Mouse (Mus musculus) left cerebral cortex, adult 9 months (tissue): Measurements from ENCODE around the gene Mmp9.

ENCODE experiments used
- DNase-seq, 2 experiments: peaks; one replicate each; pipeline ENCODE4 v3.0.0; 2022; ENCODE audit warnings: low spot score in 2 of 2

Mmp9 gene

DNA sequence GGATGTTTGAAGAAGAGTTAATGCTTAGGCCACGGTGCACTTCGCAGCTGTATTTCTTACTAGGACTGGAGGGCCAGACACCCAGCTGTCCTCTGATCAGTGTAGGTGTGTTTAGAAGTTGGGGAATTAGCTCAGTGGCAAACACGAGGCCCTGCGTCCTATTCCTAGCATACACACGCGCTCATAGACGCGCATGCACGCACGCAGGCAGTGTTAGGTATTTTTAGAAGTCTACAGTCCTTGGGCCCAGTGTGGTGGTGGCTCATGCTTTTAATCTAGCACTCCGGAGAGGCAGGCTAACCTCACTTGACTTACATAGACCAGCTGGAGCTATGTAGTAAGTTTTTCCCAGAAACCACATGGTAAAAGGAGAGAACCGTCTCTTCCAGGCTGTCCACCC is 28.4 kb upstream of the Mmp9 start:
- peak; percentile 67 to 76 for DNase-seq

DNA sequence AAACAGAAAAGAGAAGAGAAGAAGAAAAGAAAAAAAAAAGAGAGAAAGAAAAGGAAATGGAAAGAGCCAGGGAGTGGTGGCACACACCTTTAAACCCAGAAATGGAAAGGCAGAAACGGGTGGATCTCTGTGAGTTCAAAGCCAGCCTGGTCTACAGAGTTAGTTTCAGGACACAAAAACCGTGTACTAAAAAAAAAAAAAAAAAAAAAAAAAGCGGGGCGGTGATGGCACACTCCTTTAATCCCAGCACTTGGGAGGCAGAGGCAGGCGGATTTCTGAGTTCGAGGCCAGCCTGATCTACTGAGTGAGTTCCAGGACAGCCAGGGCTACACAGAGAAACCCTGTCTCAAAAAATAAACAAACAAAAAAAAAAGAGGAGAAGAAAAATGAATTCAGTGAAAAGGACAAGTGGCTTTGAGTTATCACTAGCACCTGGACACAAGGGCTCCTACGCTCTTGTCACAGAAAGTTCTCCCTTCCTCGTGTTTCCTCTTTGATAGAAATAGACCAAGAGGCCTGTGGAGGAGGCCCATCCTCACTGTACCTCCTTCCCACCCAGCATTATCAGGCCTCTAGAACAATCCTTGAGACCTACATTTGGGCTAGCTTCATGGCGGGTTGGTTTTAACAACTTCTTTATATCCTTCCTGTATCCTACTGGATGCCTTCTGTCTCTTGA is 27.7 kb upstream of the Mmp9 start:
- no peak for DNase-seq

DNA sequence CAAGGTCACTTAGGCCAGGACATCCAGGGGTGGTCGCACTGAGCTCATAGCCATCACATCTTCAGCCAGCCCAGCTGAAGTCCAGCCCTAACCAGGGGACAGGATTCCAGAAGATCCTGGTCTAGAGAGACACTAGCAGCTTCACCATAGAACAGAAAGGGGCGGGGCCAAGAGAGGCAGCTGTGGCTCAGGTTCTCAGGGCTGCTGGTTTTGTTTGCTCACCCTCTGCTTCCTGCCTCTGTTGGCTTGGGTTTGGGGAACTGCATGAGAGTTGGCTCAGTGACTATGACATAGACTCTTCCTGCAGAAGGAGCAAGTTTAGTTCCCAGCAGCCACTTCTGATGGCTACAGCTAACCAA is 27.2 kb upstream of the Mmp9 start:
- DNase-seq = no peak

DNA sequence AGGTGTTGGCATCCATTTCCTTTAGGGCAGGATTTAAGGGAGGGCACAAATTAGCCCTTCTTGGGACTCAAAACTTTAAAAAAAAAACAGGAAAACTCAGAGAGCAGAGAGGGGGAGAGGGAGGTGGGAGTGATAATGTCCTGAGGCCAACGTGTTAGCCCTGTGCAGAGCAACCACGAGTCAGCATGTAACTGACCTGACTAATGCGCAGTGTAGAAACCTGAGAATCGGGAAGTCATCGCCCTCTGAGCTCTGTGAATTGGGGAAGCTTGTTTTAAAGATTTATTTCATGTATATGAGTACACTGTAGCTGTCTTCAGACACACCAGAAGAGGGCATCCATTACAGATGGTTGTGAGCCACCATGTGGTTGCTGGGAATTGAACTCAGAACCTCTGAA is 23.8 kb upstream of the Mmp9 start:
- no peak for DNase-seq

DNA sequence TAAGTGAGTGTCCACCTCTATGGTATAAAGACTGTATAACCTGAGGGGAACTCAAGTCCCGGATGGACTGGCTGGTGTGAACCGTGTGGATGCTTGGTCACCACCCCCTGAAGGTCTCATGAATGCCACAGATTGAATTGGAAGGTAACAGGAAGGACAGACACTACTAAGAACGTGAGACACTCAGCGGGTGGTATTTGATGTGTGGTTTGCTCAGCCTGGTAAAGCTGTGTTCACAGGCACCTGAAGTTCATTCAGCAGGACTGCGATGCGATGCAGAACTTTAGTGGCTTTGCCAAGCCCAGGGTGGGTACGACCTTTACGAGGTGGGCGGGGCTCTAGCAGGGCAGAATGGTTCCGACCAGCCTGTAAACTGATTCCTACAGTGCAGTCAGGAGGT is 23.2 kb upstream of the Mmp9 start:
- no peak for DNase-seq

DNA sequence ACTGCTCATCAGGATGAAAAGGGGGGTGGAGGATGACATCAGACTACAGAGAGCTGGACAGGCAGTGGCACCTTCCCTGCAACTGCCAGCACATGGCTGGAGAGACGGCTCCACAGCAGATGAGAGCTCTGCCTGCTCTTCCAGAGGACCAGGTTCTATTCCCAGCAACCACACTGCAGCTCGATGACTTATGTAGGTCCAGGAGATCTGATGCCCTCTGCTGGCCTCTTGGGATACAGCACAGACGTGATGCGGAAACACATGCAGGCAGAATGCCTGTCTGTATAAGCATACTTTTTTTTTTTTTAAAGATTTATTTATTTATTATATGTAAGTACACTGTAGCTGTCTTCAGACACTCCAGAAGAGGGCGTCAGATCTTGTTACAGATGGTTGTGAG is 22.3 kb upstream of the Mmp9 start:
- no peak for DNase-seq

DNA sequence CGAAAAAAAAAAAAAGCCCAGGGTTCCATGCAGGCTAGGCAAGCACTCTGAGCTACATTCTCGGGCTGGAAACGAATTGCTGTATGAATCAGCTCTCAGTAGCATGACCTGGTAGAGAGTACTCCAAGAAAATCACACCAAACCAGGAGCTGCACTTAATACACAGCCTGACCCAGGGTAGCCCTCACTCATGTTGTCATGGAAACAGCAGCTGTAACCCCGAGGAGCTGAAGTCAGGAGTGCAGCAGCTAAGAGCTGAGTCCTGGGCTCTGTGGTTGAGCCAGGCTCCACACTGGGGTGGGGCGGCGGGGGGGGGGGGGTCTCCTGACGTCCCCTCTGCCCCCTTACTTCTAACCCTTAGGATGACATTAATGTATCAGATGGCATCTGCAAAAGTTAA is 18.6 kb upstream of the Mmp9 start:
- DNase-seq = no peak

DNA sequence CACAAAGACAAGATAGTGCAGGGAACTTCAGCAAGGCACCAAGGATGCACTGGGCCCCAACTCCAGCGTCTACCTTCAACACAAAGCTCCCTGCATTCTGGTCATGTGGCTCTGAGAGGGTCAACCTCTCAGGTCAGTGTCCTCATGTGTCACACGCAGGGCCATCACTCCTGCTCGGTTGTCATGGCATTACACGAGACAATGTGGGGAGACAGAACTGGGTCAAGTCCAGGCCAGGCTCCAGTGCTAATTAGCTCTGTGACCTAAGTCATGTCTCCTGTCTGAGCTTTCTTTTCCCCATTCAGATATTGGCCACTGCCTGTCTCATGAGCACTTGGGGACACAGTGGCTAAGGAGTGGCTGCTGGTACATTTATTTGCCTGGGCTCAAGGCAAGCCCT is 17.3 kb upstream of the Mmp9 start:
- no peak for DNase-seq

DNA sequence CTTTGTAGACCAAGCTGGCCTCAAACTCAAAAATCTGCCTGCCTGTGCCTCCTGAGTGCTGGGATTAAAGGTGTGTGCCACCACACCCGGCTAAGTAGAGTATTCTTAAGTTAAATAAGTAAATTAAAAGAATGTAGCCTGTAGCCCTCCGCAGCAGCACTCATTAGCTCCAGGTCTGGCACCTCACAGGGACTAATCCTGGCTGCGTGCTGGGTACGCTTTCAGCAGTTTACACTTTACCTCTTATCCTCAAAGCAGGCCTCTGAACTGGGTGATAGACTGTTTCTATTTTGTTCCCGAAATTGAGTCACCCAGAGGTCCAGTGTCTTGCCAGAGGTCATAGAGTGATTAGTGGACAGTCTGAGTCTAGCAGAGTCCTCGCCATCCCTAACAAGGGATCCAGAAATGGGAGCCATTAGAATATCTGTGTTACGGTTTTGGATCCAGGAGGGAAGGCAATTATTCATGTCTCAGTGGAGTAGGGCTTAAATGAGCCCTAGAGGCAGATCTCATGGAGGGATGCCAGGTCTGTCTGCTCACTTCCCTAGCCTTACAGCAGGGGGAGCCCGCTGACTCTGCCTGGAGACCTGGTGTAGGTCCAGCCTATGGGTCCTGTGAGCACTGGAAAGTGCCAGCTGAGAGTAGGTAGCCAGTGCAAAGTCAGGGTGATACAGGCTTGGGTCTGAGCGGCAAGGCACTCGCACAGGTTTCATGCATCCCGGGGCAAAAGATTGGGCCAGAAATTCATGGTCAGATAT is 16.3 kb upstream of the Mmp9 start:
- peak; percentile 76 to 98 for DNase-seq

DNA sequence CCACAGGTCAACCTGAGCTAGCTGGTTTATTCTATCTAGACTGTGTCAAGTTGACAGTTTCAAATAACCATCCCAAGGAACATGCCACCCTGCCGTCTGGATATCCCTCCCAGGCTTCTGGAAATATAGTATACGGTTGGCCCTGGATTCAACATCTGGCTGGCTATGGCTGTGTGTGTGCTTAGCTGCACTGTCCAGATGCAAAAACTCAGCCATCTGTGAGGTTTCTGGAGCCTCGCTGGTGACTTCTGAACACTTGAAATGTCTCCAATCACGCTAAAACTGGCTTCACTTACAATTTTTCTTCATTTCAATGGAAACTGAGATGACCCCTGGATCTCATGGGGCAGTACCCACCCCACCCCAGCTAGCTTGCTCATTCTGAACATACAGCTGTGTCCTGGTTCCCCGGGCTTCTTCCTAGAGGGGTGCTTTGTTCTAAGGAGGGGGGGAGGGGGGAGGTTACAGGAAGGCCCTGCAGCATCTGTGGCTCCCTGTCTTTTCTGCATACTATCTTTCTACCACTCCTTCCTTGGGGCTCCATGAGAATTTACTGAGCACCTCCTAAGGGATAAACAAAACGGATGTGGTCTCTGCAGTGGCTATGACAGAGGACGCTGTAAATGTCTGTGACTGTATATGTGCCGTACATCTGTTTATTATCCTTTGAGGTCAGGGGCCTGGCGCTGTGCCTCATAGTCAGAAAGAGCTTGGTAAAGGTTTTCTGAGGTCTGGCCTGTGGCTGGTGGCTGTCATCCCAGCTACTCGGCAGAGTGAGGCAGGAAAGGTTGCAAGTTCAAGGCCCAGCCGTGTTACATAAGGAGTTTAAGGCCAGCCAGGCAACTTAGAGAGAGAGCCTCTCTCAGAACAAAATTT is 9.6 kb upstream of the Mmp9 start:
- no peak for DNase-seq

DNA sequence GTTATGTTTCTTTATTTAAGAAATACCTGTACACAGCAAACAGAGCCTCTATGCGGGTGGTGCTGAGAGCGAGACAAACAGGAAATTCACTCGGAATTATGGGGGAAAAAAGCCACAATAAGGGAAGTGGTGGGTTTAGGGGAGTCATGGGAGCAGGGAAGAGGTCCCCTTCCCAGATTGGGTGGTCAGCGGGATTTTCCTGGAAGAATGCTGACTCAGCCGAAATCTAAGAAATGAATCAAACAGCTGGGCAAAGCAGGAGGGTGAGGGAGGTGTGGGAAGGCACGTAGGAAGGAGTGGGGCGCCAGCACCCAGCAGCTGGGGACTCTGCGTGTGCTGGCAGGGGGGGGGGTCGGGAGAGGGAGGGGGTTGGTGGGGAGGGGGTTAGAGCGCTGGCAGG is 7.0 kb upstream of the Mmp9 start:
- no peak for DNase-seq

DNA sequence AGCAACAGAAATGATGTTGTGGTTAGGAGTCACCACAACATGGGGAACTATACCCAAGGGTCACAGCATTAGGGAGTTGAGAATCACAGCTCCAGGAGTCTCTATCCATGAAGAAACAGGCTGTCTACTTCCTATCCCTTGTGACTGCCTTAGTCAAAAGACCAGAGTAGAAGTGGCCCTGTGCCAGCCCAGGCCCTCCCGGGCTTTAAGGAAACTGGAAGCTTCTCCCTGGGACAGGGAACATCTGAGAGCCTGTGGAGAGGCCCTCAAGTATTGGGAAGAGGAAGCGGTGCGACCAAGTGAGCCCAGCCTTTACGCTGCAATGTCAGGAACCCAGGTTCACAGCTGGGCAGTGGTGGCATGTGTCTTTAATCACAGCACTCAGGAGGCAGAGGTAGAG is 4.6 kb upstream of the Mmp9 start:
- DNase-seq = no peak

DNA sequence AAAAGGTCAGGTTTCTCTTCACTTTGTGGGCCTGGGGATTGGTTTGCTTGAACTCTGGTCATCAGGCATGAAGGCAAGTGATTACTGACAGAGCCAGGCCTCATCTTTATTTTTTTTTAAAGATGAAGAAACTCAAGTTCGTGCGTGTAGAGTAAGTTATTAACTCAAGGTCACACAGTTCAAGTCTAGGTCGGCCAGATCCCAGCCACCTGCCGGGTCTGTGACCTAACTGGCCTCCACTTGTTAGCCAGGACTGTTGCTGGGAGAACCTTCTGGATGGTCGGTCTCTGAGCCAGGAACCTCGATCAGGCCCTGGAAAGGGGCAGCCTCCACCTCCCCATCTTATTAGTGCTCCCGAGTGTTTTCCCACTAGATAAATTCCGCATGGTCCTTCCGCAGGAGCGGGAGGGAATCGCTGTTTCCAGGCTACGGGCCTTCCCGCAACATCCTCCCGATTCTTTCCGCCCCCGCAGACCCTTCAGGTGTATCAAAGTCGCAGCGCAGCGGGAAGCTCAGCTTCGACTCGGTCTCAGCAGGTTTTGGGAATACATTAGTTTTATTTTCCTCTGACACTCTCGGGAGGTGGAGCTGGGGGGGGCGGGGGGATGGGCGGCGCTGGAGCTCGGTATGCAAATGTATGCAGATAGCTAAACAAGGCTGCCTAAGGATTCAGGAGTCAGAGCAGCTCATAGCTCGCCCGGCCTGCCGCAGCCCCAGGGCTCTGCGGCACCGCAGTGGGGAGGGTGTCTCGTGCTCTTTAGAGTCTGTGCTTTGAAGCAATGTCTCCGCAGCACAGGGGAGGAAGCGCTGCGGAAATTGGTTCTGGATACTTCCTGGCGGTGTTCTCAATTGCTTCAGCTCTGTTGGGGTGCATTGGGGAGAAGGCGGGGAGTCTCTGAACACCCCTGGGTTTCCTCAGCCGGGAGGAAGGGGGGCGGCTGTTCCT is 2.2 kb upstream of the Mmp9 start:
- DNase-seq = peak in 1 of 2 experiments; percentile 68

DNA sequence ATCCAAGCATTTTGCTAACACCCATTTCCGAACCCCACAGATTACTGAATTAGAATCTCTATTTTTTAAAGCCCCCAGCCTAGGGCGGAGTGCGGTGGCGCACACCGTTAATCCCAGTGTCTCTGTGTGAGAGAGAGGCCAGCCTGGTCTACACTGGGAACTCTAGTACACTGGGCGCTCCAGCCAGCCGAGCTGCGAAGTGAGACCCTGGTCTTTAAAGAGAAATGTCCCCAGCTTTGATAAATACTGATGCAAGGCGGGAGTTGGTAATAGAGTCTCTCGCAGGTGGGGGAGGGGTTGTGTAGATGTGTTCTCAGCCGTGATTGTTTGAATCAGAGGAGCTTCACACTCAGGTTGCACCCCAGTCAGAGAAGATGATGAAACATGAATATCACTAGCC is 1.5 kb upstream of the Mmp9 start:
- no peak for DNase-seq

DNA sequence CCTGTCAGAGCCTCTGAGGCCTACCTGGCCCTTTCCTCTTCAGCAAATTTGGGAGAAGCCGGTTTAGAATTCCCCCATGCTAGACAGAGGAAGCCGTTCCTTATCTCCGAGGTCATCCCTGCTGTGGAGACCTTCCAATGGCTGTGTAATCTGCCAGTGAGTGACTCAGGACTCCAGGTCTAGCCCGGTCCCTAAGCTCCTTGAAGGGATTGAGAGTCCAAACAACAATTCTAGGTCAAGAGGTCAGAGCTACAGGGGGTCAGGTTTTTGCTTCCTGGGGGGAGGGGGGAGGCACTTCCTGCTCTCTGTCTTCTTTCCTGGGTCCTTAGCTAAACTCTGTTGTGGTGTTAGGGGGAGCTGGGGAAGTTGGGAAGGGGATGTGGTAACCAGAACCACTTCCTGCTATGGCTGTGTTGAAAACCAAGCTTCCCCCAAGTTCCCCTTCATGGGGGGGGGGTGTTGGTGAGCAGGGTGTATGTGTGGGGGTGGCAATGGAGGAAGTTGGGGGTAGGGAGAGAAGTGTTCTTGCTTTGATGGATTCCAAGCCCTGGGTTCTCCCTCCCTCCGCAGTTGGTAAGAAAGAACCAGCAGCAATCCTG is 2.2 kb downstream of the Mmp9 start:
- no peak for DNase-seq

DNA sequence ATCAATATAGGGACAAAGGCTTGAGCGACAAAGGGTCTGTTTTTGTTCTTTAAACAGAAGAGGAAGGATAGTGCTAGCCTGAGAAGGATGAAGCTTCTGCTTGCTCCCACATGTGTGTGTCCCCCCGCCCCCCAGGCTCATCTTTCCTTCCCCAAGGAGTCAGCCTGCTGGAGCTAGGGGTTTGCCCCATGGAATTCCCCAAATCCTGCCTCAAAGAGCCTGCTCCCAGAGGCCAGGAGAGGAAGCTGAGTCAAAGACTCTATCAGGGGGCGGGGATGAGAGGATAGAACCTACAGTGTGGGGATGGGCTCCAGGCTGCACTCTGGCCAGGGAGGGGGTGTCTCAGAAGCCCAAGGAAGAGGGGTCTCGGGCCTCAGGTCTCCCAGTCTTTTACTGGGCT is 6.9 kb downstream of the Mmp9 start:
- no peak for DNase-seq

DNA sequence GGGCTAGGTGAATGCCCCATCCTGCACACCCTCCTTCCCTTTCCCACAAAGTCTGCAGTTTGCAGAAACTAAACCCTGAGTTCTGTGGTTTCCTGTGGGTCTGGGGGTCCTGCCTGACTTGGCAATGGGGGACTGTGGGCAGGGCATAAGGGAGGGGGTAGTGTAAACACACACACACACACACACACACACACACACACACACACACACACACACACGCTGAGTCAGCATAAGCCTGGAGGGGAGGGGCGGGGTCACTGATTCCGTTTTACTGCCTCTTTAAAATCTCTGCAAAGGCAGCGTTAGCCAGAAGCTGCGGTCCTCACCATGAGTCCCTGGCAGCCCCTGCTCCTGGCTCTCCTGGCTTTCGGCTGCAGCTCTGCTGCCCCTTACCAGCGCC is 7.3 kb downstream of the Mmp9 start:
- DNase-seq = no peak

DNA sequence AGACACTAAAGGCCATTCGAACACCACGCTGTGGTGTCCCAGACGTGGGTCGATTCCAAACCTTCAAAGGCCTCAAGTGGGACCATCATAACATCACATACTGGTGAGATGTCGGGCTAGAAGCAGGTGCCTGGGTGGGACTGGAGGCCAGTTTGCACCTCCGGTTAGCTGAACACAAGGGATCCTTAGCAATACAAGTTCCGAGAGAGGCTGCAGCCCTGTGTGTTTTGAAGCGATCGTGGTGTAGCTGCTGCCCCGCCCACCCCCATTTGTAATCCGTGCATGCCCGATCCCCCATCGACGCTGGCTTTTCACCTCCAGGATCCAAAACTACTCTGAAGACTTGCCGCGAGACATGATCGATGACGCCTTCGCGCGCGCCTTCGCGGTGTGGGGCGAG is 8.4 kb downstream of the Mmp9 start:
- no peak for DNase-seq

DNA sequence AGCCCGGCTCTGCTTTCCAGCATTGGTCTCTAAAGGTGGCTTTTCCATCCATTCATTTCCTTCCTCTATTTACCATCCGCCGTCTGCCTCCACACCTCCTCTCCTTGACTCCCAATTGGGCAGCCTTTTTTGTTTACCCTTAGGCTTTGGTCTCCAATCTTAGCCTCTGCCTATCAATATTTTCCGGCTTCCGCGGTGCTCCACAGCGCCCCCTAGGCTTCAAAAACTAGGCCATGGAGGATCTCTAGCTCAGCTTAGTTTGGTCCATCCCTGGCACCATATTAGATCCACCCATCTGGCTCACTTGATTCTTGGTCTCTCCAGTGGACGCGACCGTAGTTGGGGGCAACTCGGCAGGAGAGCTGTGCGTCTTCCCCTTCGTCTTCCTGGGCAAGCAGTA is 9.9 kb downstream of the Mmp9 start:
- no peak for DNase-seq

DNA sequence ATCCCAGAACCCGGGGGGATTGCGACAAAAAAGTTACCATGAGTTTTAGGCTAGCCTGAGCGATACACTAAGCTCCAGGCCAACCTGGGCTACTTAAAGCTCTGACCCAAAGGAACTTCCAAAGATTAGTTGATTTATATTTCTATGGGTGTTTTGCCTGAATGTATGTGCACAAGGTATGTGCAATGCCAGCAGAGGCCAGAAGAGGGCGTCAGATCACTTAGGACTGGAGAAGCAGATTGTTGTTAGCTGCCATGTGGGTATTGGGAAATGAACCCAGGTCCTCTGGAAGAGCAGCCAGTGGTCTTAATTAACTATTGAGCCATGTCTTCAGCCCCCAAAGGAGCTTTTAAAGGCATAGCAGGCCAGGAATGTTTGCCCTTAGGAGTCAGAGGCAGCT is 11.2 kb downstream of the Mmp9 start:
- DNase-seq = no peak

DNA sequence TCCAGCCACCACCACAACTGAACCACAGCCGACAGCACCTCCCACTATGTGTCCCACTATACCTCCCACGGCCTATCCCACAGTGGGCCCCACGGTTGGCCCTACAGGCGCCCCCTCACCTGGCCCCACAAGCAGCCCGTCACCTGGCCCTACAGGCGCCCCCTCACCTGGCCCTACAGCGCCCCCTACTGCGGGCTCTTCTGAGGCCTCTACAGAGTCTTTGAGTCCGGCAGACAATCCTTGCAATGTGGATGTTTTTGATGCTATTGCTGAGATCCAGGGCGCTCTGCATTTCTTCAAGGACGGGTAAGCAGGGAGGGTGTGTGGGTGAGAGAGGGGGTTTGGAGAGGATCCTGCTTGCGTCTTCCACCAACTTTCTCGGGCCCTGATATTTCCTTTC is 11.9 kb downstream of the Mmp9 start:
- no peak for DNase-seq
